Mouse (Mus musculus): ENCODE data around the gene Cant1. TPM values are rescaled to one million over a fixed set of nuclear protein-coding genes. Genes with fewer than 3 reads are reported as not detected.
"Not testable (repeated sequence)": the region's sequence is repeated elsewhere in the genome, so short reads cannot be mapped to it uniquely, and the experiment has no call there.

Gene Cant1
- polyA plus RNA-seq, 1 experiment from 2014 or later = 19.1 TPM

DNA sequence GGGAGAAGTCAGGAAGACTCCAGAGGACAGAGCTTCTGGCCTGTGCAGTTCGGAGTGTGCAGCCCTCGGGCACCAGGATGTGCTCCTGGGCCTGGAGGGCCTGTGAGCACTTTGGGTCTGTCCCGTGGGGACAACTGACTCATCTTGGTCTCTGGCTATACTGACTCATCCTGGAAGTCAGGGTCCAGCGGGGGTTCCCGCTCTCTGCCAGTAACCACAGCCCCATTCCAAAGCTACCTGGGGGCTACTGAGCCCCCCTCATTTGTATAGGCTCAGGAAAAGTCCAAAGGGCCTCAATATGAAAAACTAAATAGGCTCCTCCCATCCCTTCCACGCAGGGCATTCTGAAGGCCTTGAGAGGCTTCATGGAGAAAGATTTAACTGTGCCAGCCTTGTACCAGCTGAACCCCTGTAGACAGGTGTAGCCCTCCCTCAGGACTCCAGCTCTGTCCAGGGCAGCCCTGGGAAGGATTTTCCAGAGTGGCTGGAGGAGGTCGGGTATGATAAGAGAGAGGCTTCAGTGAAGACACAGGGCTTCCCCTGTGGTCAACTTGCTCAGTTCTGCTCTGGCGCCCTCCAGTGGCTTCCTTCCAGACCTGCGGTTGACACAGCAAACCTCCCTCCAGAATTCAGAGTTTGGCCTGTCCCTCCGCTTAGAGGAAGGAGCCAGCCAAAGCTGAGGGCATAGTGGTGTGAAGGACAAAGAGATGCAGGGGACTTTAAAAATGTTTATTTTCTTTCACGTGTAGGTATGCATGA lies 39.5 kb downstream of the Cant1 start:
- ATAC-seq (ENCODE audit: extremely low read depth, insufficient number of reproducible peaks, low FRiP score, low TSS enrichment) = no peak
- H3K4me2 ChIP-seq = no peak overlapping the region
- no peak overlapping the region for H3K4me3 ChIP-seq
- peak overlapping the region; percentile 50; the same call in 1 of the 2 replicates for H3K9ac ChIP-seq
- WGBS = 34% methylated on average over 11 of the region's 11 CpGs
- no peaks in the 10 kb centered on the region for H3K9me3 ChIP-seq
- no peaks in the 10 kb centered on the region for H3K36me3 ChIP-seq
- H3K27ac ChIP-seq (replicated peaks) = no peak overlapping the region
- H3K4me1 ChIP-seq = peaks cover 14% of the 10 kb centered on the region
- peaks cover 5% of the 10 kb centered on the region; the same call in 1 of the 2 replicates for H3K27me3 ChIP-seq (replicated peaks)

DNA sequence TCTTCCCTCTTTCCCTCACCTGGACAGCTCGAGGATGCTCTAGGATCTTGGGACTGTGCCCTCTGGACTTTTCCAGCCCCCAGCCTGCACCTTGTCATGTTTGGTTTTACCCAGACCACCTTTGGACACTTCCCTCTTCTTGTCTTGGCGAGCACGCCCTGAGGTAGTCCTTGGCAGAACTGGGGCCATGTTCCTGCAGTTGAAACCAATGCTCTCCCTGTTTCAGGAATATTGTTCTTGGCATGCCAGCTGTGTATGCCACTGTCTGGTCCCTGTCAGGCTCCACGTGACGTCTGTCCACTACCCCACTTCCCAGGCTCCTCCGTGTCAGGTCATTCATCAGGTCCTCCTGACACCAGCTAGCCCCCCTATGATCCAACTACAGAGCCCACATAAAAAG lies 40.2 kb downstream of the Cant1 start:
- Histone ChIP-seq H3K27me3 (replicated peaks) (peaks cover 6% of the 10 kb centered on the region; the same call in 1 of the 2 replicates), H3K36me3 (no peaks in the 10 kb centered on the region), H3K9ac (no peak overlapping the region), H3K27ac (replicated peaks) (no peak overlapping the region), H3K4me2 (no peak overlapping the region), H3K9me3 (no peaks in the 10 kb centered on the region), H3K4me3 (no peak overlapping the region), H3K4me1 (peaks cover 14% of the 10 kb centered on the region)
- ATAC-seq (ENCODE audit: extremely low read depth, insufficient number of reproducible peaks, low FRiP score, low TSS enrichment) = no peak
- WGBS = 73% methylated on average over 6 of the region's 6 CpGs

DNA sequence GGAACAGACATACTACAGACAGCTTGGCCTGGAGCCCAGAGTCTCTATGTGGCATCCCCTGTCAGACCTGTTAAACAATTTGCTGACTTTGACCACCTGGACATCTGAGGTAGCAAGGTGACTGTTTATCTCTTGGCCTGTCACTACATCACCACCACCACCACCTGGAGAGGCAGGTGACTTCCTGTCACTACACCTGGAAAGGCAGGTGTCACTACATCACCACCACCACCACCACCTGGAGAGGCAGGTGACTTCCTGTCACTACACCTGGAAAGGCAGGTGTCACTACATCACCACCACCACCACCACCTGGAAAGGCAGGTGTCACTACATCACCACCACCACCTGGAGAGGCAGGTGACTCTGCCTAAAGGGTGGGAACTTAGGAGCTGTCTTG lies 42.6 kb downstream of the Cant1 start:
- ATAC-seq (ENCODE audit: extremely low read depth, insufficient number of reproducible peaks, low FRiP score, low TSS enrichment); H3K27me3 ChIP-seq (replicated peaks); H3K4me3 ChIP-seq; H3K4me2 ChIP-seq; H3K36me3 ChIP-seq; H3K27ac ChIP-seq (replicated peaks); H3K9ac ChIP-seq; H3K9me3 ChIP-seq: not testable (repeated sequence)
- peaks cover 14% of the 10 kb centered on the region for H3K4me1 ChIP-seq

DNA sequence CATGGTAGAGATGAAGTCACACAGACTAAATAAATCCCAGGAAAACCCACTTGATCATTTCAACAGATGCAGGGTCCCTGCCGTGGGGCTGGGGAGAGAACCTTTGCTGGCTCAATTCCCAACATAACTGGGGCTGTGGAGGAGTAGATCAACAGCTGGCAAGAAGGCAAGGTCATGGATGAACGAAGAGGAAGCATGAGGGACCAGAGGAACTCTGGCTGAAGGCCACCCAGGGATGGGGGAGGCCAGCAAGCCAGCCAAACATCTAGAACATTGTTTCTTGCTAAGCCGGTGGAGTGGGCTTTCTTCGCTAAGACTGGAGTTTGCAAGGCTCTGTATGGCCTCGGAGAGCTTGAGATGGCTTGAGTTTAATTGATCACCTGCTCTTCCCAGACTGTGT lies 43.0 kb downstream of the Cant1 start:
- Histone ChIP-seq H3K4me1 (peaks cover 14% of the 10 kb centered on the region), H3K4me3 (no peak overlapping the region), H3K36me3 (no peaks in the 10 kb centered on the region), H3K4me2 (no peak overlapping the region), H3K9me3 (no peaks in the 10 kb centered on the region), H3K27ac (replicated peaks) (no peak overlapping the region), H3K9ac (no peak overlapping the region), H3K27me3 (replicated peaks) (peaks cover 10% of the 10 kb centered on the region; the same call in 1 of the 2 replicates)
- WGBS = 65% methylated on average over 5 of the region's 5 CpGs
- no peak for ATAC-seq (ENCODE audit: extremely low read depth, insufficient number of reproducible peaks, low FRiP score, low TSS enrichment)

DNA sequence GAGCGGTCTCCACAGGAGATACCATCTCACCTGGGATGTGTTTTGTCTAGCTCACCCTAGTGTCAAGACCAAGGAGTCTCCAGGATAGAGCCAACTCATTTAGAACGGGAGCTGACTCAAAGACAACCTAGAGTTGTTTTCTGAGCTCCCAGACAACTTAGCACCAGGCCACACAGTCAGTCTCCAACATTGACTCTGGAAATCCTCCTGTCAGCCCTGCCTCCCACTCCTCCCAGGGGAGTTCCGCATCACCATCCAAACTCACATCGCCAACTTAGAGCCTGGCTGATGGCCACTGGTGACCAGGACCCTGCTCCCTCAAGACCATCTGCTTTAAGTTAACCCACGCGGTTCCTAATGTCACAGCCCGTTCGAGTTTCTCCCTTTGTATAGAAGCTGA lies 43.4 kb downstream of the Cant1 start:
- ATAC-seq (ENCODE audit: extremely low read depth, insufficient number of reproducible peaks, low FRiP score, low TSS enrichment) = no peak
- Histone ChIP-seq H3K9ac (no peak overlapping the region), H3K4me2 (no peak overlapping the region), H3K27ac (replicated peaks) (no peak overlapping the region), H3K27me3 (replicated peaks) (peaks cover 10% of the 10 kb centered on the region; the same call in 1 of the 2 replicates), H3K9me3 (no peaks in the 10 kb centered on the region), H3K4me1 (peaks cover 14% of the 10 kb centered on the region), H3K36me3 (no peaks in the 10 kb centered on the region), H3K4me3 (no peak overlapping the region)
- 77% methylated on average over 8 of the region's 8 CpGs for WGBS

DNA sequence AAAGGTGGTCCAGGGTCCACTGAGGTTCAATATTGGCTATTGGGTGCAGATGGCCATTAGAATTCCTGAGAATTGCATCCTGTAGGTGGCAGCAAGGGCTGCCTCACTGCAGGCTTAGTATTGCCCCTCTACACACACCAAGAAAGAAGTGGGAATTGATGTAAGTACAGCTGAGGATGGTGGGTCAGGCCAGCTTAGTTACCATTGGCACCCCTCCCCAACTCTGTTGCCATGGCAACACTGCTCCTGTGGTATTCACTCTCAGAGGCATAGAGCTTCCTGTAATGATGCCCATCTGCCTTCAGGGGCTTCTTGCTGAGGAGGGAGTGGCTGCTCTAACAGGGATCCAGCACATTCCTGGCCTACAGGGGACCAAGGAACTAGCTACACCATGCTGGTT lies 43.9 kb downstream of the Cant1 start:
- Histone ChIP-seq H3K36me3 (no peaks in the 10 kb centered on the region), H3K9me3 (no peaks in the 10 kb centered on the region), H3K27me3 (replicated peaks) (peaks cover 10% of the 10 kb centered on the region; the same call in 1 of the 2 replicates), H3K27ac (replicated peaks) (no peak overlapping the region), H3K9ac (no peak overlapping the region), H3K4me1 (peaks cover 14% of the 10 kb centered on the region), H3K4me3 (no peak overlapping the region), H3K4me2 (no peak overlapping the region)
- no peak for ATAC-seq (ENCODE audit: extremely low read depth, insufficient number of reproducible peaks, low FRiP score, low TSS enrichment)

DNA sequence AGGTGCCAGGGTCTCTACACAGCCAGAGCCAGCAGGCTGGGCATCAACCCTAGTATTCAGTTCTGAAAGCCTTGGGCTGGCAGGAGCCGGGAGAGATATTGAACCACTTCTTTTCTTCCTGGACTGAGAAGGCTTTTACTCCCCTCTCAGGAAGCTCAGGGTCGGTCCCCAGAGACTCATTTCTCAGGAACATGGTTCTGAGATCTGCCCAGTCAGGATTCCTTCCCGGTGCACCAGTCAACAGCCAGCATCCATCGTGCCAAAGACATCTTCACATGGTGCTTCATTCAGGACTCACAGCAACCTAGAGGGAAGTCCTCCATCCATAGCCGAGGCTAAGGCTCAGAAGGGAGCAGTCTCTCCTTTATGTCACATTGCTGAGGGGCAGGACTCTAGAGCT lies 44.4 kb downstream of the Cant1 start:
- Histone ChIP-seq H3K27ac (replicated peaks) (no peak overlapping the region), H3K27me3 (replicated peaks) (peaks cover 10% of the 10 kb centered on the region; the same call in 1 of the 2 replicates), H3K4me3 (no peak overlapping the region), H3K4me1 (peaks cover 13% of the 10 kb centered on the region), H3K9me3 (no peaks in the 10 kb centered on the region), H3K9ac (no peak overlapping the region), H3K36me3 (no peaks in the 10 kb centered on the region), H3K4me2 (no peak overlapping the region)
- WGBS = 51% methylated on average over 5 of the region's 5 CpGs
- no peak for ATAC-seq (ENCODE audit: extremely low read depth, insufficient number of reproducible peaks, low FRiP score, low TSS enrichment)

DNA sequence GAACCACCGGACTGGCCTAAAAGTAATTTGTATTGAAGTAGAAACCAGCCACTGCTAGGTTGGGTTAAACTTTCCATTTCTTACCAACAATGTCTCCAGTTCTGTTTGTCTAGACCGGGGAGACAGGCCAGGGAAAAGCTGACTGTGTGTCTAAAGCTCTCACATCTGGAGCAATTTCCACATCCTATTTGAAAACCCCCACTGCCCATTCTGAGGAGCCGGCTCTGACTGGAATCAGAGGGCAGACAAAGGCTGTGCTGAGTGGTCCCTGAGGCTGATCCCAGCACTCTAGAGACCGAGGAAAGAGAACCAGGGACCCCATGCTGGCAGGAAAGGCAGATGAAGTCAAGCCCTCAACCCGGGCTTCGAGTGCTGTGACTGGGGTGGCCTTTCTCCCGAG lies 46.2 kb downstream of the Cant1 start:
- H3K4me1 ChIP-seq = peaks cover 9% of the 10 kb centered on the region; the same call in 1 of the 2 replicates
- no peak overlapping the region for H3K4me3 ChIP-seq
- H3K27ac ChIP-seq (replicated peaks) = no peak overlapping the region
- peaks cover 10% of the 10 kb centered on the region; the same call in 1 of the 2 replicates for H3K27me3 ChIP-seq (replicated peaks)
- H3K9me3 ChIP-seq = no peaks in the 10 kb centered on the region
- no peak overlapping the region for H3K9ac ChIP-seq
- H3K4me2 ChIP-seq = no peak overlapping the region
- no peaks in the 10 kb centered on the region for H3K36me3 ChIP-seq
- WGBS = 53% methylated on average over 7 of the region's 7 CpGs
- no peak for ATAC-seq (ENCODE audit: extremely low read depth, insufficient number of reproducible peaks, low FRiP score, low TSS enrichment)

DNA sequence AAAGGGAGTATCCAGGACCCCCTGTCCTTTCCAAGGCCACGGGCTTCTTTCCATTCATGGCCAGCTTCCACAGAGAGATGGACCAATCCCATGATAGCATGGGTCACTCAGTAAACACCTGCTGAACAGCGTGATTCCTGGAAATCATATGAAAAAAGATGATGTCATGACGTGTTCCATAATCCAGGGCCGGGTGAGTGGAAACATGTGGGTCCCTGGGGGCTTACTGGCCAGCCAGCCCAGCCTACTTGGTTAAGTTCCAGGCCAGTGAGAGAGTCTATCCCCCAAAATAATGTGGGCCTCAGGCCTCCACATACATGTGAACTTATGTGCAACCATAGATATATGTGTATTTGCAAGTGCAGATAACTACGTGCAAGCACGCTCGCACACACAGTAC lies 47.0 kb downstream of the Cant1 start:
- H3K9ac ChIP-seq = no peak overlapping the region
- WGBS = 75% methylated on average over 7 of the region's 7 CpGs
- no peaks in the 10 kb centered on the region for H3K36me3 ChIP-seq
- ATAC-seq (ENCODE audit: extremely low read depth, insufficient number of reproducible peaks, low FRiP score, low TSS enrichment) = no peak
- H3K4me1 ChIP-seq = peaks cover 9% of the 10 kb centered on the region; the same call in 1 of the 2 replicates
- no peaks in the 10 kb centered on the region for H3K9me3 ChIP-seq
- no peak overlapping the region for H3K4me3 ChIP-seq
- H3K4me2 ChIP-seq = no peak overlapping the region
- no peak overlapping the region for H3K27ac ChIP-seq (replicated peaks)
- H3K27me3 ChIP-seq (replicated peaks) = peaks cover 10% of the 10 kb centered on the region; the same call in 1 of the 2 replicates

DNA sequence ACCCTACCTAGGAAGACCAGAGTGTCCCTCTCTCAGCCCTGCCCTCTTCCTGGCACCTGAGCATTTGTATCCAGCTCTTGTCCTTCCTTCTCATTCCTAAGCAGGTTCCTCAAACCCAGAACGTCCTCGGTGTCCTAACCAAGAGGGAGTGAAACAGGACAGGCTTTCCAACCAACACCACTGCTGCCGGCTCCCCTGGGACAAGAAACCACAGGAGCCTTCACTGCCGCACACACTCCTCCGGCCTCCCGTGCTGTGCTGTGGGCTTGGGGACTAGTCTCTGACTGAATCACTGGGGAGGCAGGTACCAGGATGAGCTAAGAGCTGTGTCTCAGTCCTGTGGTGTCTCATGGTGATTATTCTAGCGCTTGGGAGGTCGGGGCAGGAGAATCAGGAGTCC lies 49.2 kb downstream of the Cant1 start:
- no peak for ATAC-seq (ENCODE audit: extremely low read depth, insufficient number of reproducible peaks, low FRiP score, low TSS enrichment)
- Histone ChIP-seq H3K4me3 (no peak overlapping the region), H3K9me3 (no peaks in the 10 kb centered on the region), H3K4me1 (peaks cover 20% of the 10 kb centered on the region), H3K27ac (replicated peaks) (no peak overlapping the region), H3K9ac (no peak overlapping the region), H3K36me3 (no peaks in the 10 kb centered on the region), H3K27me3 (replicated peaks) (peaks cover 8% of the 10 kb centered on the region; the same call in 1 of the 2 replicates), H3K4me2 (no peak overlapping the region)
- WGBS = 64% methylated on average over 8 of the region's 8 CpGs

DNA sequence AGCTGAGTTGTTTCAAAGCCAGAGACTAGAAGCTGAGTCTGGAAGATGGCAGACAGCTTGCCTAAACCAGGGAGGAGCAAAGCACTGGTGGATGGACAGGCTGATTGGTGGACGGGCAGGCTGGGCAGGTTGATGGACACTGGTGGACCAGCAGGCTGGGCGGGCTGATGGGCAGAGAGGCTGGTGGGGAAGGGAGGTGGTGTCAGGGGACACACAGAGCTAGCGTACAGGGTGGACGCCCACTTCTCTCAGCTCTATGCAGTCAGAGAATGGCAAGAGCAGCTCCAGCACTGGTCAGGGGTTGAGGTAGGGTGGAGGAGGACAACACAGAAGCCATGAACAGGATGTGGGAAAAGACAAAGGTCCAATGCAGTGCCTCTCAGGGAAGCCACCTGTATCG lies 49.6 kb downstream of the Cant1 start:
- H3K4me1 ChIP-seq = peaks cover 24% of the 10 kb centered on the region
- H3K4me2 ChIP-seq = no peak overlapping the region
- H3K9ac ChIP-seq = no peak overlapping the region
- H3K27ac ChIP-seq (replicated peaks) = no peak overlapping the region
- 80% methylated on average over 5 of the region's 5 CpGs for WGBS
- no peak for ATAC-seq (ENCODE audit: extremely low read depth, insufficient number of reproducible peaks, low FRiP score, low TSS enrichment)
- no peaks in the 10 kb centered on the region for H3K36me3 ChIP-seq
- H3K9me3 ChIP-seq = no peaks in the 10 kb centered on the region
- H3K27me3 ChIP-seq (replicated peaks) = 0 out of 2 replicates have a peak, but pooled peaks cover 4% of the 10 kb centered on the region
- no peak overlapping the region for H3K4me3 ChIP-seq

DNA sequence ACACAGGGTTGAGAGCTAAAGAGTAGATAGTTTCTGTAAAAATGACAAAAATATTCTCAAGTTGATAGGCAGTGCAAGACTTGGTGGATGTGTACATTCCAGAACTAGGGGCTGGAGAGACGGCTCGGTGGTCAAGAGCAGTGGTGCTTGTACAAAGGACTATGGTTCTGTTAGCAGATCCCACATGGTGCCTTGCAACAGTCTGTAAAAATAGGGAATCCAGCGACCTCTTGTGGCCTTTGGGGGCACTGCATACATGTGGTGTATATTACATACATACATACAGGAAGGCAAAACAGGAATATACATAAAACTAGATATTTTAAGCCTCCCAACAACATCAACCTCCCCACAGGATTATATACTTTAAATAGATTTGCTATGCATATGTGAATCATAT lies 50.6 kb downstream of the Cant1 start:
- Histone ChIP-seq H3K4me3 (no peak overlapping the region), H3K27ac (replicated peaks) (no peak overlapping the region), H3K9ac (no peak overlapping the region), H3K9me3 (no peaks in the 10 kb centered on the region), H3K4me2 (no peak overlapping the region), H3K27me3 (replicated peaks) (0 out of 2 replicates have a peak, but pooled peaks cover 4% of the 10 kb centered on the region), H3K4me1 (peaks cover 33% of the 10 kb centered on the region), H3K36me3 (no peaks in the 10 kb centered on the region)
- ATAC-seq (ENCODE audit: extremely low read depth, insufficient number of reproducible peaks, low FRiP score, low TSS enrichment) = no peak
- 62% methylated on average over 3 of the region's 3 CpGs for WGBS
